Mouse (Mus musculus) MEL (cell line): ENCODE data around the gene Gm37240.

Experiments
- CTCF ChIP-seq, 3 experiments: IDR thresholded peaks in 2 of 3; conservative IDR thresholded peaks in 1 of 3; 2 replicates each; pipeline ENCODE4 v1.5.1; 2011 to 2012; ENCODE audit warnings: low read length in 3 of 3, low read depth in 2 of 3, mild to moderate bottlenecking in 2 of 3, improper control_type of control experiment in 1 of 3, inconsistent platforms in 1 of 3, mixed read lengths in 1 of 3, moderate library complexity in 1 of 3; ENCODE audit not compliant: control insufficient read depth in 1 of 3, insufficient read depth in 1 of 3, poor library complexity in 1 of 3, severe bottlenecking in 1 of 3
- ELF1 ChIP-seq: IDR thresholded peaks from 2 replicates; pipeline ENCODE4 v1.6.1; 2014; ENCODE audit warnings: low read depth, mild to moderate bottlenecking, inconsistent platforms, low read length, improper control_type of control experiment, moderate library complexity
- EP300 ChIP-seq, 2 experiments: IDR thresholded peaks; 2 replicates each; pipeline ENCODE4 v1.6.1; 2011; ENCODE audit warnings: improper control_type of control experiment in 2 of 2, low read length in 2 of 2, low read depth in 1 of 2, mild to moderate bottlenecking in 1 of 2
- JUND ChIP-seq: IDR thresholded peaks from 2 replicates; pipeline ENCODE4 v1.6.1; 2011; ENCODE audit warnings: low read depth, mild to moderate bottlenecking, improper control_type of control experiment, low read length

DNA sequence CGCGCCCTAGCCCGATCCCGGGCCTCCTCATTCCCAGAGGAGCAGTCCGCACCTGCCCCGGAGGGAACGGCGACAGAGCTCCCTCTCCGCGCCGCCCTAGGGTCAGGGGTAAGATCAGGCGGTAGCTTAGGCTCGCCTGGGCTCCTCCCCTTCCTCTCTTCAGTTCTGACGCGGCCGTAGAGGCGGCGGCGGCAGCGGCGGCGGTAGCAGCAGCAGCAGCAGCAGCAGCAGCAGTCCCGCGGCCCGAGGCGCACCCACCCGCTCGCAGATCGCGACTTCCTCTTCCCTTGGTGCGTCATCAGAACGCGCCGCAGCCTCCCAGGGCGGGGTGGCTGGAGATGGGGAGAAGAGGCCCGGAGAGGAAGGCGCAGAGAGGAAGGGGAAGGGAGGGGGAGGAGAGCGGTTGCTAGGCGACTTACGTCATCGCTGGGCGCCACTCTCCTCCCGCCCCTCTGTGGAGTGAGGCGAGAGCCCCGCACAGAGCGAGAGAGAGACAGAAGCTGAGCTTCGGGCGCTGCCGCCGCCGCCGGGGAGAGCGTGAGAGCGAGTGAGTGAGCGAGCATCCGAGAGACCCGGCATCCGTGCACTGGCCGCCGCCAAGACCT lies 1073.1 kb downstream of the Gm37240 start:
- TF ChIP-seq CTCF (IDR thresholded peaks at IDR 0.05 in 2 of 3, conservative IDR thresholded peaks at IDR 0.05 in 1 of 3; ENCODE audit: control insufficient read depth in 1 of 3, insufficient read depth in 1 of 3, low read depth in 2 of 3, low read length in 3 of 3, poor library complexity in 1 of 3, severe bottlenecking in 1 of 3) (no peak), JUND (no peak), EP300 (IDR thresholded peaks at IDR 0.05; ENCODE audit: low read depth in 1 of 2, low read length in 2 of 2) (no peak; a peak in 1 of 4 replicates), ELF1 (peak; percentile 94)
